Mouse (Mus musculus) activated CD4-positive, CD25-positive, alpha-beta regulatory T cell (primary cell): ENCODE results near the gene Tle3. TPM values are rescaled to one million over a fixed set of nuclear protein-coding genes. Genes with fewer than 3 reads are reported as not detected.

Experiments
- polyA plus RNA-seq, 2 experiments: library from polyadenylated mRNA; unstranded; fragments of 100-300 nt; shearing (Covaris generic); gene quantifications; one replicate each; pipeline ENCODE4 v1.2.1; 2017

Gene Tle3
- 10 to 100 TPM; 31.4 to 62.9 TPM for polyA plus RNA-seq

GRCm38 (mm10) chr9:61371755-61372509 is at the start of gene Tle3:
Gene Tle3, plus strand, starts transcription at chr9:61372366.

